Mouse (Mus musculus) retina, postnatal 1 day (tissue): ENCODE results near the gene Mynn.
A peak's percentile ranks its signal among the peaks of the same experiment; 100 is the strongest.
"Not testable (repeated sequence)": the region's sequence is repeated elsewhere in the genome, so short reads cannot be mapped to it uniquely, and the experiment has no call there.

Experiments
- DNase-seq: peaks from one replicate; pipeline ENCODE4 v3.0.0-alpha.2; 2012

Gene Mynn

DNA sequence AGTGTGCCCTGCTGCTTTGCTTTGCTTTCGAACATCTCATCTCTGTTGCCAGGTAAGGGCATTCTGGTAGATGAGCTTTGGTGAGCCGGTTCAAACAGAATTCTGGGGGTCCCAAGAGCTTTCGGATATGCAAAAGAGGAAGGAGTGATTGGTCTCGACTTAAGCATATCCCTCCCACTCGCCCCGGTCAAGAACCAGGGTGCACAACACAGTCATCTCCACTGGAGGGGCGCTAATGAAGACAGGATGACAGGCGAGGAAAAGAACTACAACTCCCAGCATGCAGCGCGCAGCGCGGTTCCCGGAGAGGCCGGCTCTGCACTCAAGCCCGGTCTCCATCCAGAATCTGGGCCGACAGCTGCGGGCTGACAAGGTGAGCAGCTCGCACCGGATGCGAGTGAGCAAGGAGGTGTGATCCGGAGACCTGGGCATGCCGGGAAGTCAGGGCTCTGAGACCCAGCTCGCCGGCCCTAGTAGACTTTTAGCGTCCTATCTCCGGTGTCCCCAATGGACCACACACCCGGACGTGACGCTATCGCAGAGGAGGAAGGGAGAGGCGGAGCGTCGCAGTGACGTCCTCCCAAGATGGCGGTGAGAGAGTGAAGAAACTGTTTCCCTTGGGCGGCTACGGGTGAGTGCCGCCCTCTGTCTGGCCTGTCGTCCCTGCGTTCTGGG lies at the start of gene Mynn:
TSS of gene Mynn (plus strand) at position 1 of the 675 bp plus-strand sequence.
- DNase-seq, result peak; percentile 98

DNA sequence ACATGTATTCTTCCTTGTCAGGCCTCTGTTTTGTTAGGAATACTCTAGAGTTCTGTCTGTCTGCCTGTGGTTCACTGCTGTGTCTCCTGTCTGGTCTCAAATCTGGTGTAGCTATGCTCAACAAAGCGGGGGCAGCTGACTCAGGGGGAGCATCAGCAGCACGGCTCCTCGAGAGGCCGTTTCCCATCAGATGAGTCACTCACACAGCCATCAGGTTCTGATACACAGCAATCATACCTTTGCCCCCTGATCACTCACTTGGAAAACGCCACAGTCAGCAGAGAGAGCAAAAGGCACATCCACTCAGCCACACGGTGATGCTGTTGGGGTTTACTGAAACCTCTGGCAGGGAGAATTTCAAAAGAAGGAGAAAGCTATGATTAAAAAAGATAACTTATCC lies 48.1 kb upstream of the Mynn start:
- no peak for DNase-seq

DNA sequence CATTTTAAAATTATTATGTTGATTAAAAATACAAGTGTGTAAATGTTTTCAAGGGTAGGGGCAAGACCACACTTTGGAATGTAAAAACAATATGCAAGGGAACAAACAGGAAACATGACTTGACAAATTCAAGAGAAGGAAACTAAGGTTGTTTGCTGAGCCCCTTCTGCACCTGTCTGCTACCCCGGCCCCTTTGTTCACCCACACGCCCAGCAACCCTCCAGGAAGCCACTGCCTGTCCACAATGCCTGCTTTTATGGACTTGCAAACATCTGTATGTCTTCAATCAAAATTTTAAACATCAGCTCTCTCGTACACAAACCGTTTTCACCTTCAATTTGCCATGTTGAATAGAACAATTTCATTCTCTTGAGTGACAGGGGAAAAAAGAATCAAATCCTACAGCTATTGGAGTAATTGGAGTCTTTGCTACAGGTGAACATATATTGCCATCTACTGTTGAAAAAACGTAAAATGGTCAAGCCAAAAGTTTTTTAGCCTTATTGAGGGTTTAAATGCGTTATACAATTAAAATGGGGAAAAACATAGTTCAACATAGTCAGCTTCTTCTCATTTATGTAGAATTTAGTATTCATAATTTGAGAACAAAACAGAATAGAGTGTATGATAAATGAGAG lies 41.1 kb upstream of the Mynn start:
- peak; percentile 13 for DNase-seq

DNA sequence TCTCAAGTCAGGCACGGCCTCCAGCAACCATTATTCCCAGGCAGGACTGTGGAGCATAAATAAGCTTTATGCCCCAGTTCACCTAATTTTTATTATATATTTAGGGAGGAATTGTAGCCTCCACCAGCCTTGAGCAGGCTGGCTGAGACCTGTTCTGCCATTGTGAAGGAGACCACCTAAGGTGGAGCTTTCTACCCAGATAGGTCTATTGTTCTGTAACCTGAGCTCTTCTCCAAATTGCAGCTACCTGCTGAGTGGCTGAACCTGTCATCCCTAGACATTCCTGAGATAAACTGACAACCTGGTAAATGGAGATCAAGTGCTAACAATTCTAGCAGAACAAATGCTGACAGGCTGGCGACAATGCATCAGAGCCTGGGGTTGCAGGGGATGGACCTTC lies 35.5 kb upstream of the Mynn start:
- DNase-seq, result not testable (repeated sequence)

DNA sequence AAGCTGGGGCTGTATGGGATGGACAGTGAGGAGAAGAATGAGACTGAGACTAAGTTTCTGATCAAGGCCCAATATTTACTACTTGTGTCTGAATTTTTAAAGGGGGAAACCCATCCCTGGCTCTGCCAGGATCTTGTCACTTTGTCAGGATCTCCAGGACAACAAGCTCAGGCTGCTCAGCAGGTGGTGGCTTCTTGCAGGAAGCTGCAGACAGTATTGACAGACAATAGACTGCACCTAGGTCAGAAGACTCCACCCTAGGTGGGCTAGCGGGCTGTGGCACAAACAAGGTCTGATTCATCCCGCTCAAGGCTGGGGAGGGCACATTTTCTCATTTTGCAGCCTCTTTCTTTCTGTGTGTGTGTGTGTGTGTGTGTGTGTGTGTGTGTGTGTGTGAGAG lies 28.3 kb upstream of the Mynn start:
- DNase-seq, result no peak

DNA sequence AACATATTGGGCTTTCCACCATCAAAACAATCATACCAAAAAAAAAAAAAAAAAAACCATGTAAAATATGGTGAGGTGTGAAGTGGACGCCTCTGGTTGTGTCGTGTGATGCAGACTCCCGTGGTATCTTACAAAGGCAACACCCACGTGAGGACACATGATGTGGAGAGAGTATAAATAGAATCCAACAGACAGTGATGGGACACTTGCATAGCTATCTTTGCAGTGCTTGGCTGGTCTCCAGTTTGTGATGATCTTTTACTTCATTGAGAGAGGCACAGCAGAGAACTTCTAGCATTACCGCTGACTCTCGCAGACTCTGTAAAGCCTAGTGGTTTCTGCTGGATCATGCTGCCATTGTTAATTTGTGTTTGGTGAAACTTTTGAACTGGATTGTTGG lies 13.0 kb upstream of the Mynn start:
- no peak for DNase-seq

DNA sequence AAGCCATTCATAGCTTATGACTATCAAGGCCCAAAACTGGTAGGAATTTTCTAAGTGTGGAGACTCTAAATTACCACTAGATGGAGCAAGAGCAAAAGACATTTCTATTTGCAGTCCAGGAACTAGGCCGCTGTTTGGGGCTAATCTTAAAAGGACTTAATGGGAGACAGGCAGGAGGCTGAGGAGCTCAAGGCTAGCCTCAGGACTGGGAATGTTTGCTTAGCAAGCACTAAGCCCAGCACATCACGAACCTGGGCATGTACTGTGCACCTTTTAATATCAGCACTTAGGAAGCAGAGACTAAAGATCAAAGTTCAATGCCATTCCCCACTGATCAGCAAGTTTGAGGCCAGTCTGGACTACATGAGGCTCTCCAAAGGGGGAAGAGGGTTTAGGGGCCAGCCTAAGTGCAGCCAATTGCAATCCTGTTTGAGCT lies 9.4 kb upstream of the Mynn start:
- peak; percentile 89 for DNase-seq

DNA sequence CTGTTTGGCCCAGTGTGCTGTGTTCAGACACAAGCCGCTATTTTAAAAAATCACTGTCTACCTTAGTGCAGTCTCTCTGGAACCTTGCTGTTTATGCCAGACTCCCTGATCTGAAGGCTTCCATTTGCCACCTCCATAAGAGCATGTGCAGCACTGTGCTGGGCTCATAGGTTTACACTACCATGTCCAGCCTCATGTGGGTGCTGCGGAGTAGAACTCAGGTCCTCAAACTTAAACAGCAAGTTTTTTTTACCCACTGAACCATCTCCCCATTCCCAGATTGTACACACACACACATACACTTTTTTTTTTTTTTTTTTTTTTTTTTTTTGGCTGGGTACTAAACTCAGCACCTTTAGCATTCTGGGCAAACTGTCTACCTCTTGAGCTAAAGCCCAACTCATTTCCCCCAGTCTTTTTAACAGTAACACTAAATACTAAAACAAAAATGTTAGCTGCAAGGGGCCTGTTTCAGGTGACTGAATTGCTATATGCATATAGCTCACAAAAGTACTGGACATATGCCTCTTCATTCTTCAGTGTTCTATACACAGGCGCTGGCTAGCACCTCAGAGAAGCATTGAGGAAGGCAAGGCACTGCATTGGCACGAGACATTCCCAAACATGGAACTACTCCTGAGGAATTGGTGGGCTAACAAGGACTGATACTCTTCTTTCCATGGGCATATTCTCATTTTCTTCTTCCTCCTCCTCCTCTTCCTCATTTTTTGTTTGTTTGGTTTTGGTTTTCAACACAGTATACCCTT lies 8.0 kb upstream of the Mynn start:
- peak; percentile 28 for DNase-seq

DNA sequence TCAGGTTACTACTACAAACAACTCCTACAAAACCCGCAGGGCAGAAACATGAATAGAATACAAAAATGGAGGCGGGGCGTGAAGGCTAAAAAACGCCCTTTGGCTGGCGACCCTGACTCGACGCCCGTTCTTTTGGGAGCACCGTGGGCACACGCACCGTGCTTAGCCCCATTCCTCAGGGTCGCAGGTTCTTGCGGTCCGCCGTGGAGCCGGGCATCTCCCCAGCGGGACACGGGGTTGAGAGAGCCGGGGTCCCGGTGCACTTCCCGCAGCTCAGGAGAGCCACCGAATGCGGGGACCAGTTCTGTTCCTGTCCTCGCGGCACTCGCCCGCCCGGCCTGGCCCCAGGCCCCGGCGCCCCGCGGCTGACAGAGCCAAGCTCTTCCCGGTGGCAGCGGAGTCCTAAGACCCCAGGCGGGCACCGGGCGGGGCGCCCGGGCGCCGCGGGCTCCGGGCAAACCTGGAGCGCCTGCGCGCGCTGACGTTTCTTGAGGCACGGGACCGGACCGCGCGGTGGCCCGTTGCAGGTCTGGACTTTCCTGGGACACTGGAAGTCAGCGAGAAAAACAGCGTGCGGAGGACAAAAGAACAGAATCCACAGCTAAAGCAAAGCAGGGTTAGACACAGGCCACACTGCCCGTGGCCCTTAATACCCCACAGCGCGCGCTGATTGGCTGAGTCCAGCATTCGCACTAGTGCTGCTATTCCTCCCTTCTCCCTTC lies 6.6 kb upstream of the Mynn start:
- DNase-seq, result peak; percentile 74

DNA sequence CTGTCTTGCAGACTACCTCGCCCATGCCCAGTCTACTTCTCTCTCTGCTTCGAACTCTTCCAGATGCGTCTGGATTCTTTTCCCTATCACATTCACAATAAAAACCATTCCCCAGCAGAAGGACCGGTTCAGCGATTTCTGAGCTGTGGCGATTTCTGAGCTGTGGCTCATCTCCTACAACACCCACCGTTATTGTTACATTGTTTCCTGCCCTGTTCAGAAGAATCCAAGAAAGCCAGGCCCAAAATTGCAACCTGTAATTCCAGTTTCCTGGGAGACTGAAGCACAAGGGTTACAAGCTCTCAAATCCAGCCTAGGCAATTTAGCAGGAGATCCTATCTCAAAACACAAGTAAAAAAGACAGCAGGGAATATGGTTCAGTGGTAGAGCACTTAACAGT lies 4.6 kb upstream of the Mynn start:
- DNase-seq, result no peak

DNA sequence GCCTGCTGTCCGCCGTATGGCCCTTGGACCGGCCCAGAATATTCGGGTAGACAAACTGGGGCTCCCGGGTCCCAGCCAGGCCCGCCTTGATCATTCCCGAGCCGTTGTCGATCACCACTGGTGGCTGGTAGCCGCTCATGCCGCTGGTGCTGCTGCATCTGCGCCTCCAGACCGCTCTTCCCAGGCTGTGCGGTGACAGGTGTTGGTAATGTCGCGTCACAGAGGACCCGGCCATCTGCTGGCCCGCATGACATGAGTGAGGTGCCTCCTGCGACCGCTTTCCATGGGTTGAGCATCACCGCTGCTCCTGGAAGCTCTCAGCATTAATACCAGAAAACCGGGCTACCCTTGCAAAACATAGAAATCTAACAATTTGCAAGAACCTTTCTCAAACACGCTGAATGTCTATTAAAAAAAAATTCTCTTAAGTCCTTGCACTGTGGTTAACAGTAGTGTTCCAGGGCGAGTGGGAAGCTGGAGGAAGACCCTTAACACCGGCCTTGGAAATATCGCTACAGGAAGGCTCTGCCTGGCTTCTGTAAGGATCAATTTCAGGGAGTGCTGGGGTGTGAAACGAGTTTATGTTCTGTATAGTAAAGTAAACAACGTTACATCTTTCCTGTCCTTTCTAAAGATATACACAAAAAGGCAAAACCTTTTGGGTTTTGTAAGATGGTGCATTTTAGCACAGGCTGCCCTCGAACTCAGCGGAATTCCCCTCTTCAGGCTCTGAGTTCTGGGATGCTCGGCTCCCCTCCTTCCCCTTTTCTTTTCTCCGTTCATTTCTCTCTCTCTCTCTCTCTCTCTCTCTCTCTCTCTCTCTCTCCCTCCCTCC lies 1.9 kb upstream of the Mynn start, which contains the start of gene Actrt3:
TSS of gene Actrt3 (minus strand) at position 229 of the 835 bp plus-strand sequence.
- peak; percentile 75 for DNase-seq

DNA sequence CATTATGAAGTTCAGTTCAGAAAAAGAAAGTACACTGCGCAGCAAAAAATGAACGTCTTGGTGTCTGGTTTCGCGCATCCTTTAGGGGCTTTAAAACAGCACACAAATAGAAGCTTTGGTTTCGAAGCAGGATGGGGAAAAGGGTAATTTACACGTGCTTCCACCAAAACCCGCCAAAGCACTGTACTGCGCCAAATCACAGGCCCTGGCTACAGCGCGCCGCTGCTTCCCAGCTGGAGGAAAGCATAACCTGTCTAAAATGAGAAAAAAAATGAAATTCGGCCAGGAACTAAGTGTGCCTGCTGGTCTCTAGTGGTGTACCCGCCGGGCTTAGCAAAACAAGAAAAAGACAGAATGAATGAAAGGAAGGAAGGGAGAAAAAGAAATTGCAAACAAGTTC lies 1.1 kb upstream of the Mynn start:
- peak; percentile 64 for DNase-seq

DNA sequence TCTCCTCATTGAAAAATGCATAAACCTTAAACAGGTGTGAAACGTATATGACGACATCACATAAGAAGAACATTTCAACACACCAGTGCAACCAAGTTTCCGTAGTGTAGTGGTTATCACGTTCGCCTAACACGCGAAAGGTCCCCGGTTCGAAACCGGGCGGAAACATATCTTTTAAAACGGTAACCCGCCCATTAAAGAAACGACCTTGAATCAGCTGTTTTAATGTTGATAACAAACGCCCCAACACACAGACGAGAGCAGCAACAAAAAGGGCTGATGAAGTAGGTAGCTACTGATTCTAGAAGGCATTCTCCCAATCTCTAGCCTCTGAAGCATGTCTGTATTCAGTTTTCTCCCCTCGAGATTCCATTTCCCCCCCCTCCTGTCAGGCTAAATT lies 690 bp upstream of the Mynn start:
- peak; percentile 94 for DNase-seq

DNA sequence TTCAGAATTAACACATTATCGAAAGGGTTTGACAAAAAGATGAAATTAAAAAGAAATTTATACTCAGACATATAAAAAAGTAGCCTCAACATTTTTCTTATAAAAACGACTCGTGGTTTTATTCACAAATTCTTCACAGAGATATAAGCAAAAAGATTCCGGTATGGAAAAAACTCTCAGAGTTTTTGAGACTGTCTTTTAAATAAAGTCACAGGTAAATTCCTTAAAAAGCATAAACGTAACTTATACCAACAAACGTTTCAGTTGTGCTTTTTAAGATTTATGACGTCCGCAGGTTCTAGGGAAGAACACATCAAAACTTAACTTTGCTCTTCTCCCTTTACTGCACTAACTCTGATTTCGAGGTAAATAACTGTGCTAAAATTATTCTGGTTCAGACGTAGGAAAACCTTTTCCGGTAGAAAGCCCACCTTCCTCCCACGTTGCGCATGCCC lies 228 bp upstream of the Mynn start:
- no peak for DNase-seq

DNA sequence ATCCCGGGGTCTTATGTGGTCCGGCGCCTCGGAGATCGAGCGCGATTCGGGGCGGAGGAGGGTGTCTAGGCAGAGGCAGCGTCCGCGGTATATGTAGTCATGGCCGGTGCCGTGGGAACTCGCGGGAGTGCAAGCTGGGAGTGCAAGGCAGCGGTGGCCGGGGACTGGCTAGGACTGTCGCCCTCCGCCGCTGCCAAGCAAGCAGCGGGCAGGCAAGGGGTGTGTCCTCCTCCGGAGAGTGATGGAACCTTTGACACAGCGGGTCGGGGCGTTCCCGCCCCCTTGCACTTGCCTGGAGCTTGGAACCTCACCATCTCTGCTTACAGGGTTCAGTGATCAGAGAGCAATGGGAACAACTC lies 854 bp downstream of the Mynn start:
- DNase-seq, result no peak

DNA sequence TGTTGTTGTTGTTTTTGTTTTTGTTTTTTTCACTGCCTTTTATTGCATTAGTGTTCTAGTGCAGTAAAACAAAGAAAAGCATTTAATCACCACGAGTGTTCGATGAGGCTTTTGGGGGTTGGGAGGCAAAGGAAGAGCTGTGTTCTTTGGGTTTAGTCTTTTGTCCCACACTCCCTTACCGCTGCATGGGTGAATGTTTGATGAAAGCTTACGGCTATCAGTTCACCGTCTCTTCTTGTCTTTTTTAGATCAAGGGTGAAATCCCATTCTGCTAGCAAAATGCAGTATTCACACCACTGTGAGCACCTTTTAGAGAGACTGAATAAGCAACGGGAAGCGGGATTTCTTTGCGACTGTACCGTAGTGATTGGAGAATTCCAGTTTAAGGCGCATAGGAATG lies 1.4 kb downstream of the Mynn start:
- DNase-seq, result no peak

DNA sequence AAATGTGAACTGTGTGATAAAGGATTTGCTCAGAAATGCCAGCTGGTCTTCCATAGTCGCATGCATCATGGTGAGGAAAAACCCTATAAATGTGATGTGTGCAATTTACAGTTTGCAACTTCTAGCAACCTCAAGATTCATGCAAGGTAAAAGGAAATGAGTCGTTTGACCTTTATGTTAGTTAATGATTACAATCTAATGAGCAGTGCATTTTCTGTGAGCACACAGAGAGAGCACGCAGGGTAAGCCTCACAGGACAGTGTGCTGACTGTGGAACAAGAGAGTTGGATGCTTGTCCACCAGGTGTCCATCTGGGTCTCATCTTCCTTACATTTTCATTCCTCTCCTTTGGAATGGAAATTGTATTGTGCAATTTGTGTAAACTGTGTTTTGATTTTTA lies 7.1 kb downstream of the Mynn start:
- DNase-seq, result no peak

DNA sequence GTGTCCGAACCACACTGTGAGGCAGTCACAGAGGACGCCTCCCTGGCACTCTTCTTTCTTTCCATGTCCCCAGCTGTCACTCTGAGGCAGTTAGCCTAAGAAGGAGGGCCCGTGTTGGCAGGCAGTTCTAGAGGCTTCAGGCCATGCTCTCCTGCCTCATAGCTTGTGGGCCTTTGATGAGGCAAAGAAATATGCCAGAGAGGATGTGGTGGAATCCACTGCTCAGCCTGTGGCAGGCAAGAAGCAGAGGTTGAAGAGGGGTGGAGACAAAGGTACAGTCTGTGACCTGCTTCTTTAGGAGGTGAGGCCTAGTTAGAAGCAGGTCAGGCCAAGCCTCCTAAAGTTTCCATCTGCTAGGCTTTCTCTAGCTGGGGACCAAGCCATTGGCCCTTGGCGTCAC lies 9.1 kb downstream of the Mynn start:
- no peak for DNase-seq

DNA sequence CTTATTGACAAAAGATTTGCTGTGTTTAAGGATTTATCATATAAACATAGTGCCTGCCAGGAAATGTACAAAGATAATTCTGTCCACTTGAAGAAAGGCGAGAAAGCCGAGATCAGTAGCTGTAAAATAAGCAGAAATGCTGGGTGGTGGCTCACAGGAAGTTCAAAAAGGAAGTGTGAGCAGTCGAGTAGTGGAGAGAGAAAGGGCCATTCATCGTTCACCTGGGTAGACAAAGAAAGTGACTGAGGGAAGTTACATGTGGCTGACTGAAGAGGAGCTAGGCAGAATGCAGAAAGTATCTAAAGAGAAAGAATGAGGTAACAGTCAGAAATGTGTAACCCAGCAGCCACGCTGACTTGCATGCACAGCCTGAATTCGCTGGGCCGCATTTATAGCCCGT lies 18.3 kb downstream of the Mynn start:
- no peak for DNase-seq

DNA sequence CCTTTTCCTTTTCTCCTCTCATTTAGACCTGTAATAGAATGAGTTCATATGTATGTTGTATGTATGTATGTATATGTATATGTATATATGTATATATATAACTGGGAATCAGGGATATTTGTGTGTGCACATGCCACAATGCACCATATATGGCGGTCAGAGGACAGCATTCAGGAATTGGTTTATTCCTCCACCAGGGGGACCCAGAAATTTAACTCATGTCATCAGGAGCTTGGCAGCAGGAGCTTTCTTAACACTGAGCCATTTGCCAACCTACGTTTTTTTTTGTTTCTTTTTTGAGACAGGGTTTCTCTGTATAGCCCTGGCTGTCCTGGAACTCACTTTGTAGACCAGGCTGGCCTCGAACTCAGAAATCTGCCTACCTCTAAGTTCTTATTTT lies 31.8 kb downstream of the Mynn start:
- DNase-seq, result peak; percentile 19

DNA sequence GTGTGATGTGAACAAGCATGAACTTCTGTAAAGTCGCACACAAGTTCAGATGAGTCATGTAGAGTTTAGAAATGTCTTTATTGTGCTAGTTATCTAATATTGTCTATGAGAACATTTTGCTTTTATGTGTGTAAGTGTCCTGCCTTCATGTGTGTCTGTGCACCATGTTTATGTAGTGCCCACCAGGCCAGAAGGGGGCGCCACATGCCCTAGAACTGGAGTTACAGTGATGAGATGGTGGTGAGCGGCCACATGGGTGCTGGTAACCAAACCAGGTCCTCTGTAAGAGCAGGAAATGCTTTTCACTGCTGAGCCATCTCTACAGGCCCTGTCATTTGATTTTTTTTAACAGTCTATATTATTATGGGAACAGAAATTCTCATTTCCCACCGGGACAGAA lies 33.8 kb downstream of the Mynn start:
- DNase-seq, result no peak

DNA sequence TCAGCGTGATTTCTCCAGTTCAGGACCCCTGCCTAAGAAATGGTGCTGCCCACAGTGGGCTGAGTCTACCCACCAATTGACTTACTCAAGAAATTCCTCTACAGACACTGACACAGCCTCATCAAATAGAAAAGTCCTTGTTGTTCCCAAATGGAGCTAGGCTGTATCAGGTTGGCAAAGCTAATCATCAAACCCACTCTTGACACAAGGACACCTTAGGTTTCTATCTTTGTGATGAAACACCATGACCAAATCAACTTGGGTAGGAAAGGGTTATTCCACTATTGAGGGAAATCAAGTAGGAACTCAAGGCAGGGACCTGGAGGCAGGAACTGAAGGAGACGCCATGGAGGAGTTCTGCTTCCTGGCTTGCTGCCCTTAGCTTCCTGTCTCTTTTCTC lies 42.3 kb downstream of the Mynn start, which contains the start of gene Lrriq4:
TSS of gene Lrriq4 (plus strand) at position 301 of the 400 bp plus-strand sequence.
- DNase-seq, result no peak
